Mouse (Mus musculus) midbrain, postnatal 0 days (tissue): ENCODE measurements at regions not wholly inside any gene's neighbourhood (a gene's known extent, or its start where the extent isn't known, plus 50 kb on each side); places are given as distances from the start of the nearest gene placed in this dataset.
A peak's percentile ranks its signal among the peaks of the same experiment; 100 is the strongest.

Experiments
- ATAC-seq: fragments of 200-750 bp; cut with Nextera tagmentation; 2 replicates; pipeline ENCODE4 v1.8.0; 2017; ENCODE audit warnings: moderate number of reproducible peaks, mild to moderate bottlenecking, moderate TSS enrichment, moderate library complexity; ENCODE audit not compliant: low FRiP score
- DNase-seq: peaks from one replicate; pipeline ENCODE4 v3.0.0-alpha.2; 2015; ENCODE audit warnings: low spot score
- H3K27ac ChIP-seq: fragments of 300-500 bp; sonication (generic); 2 replicates; pipeline ENCODE4 v1.5.1; 2014; ENCODE audit warnings: low read depth, mild to moderate bottlenecking, low read length, mixed read lengths
- H3K27me3 ChIP-seq: fragments of 300-500 bp; sonication (generic); 2 replicates; pipeline ENCODE4 v1.6.1; 2014; ENCODE audit warnings: low read length, control low read depth, mixed read lengths; ENCODE audit not compliant: insufficient read depth
- H3K36me3 ChIP-seq: fragments of 300-500 bp; sonication (generic); 2 replicates; pipeline ENCODE4 v1.6.1; 2014; ENCODE audit warnings: low read length, control low read depth, mixed read lengths; ENCODE audit not compliant: insufficient read depth
- H3K4me1 ChIP-seq: fragments of 300-500 bp; sonication (generic); 2 replicates; pipeline ENCODE4 v1.6.1; 2014; ENCODE audit warnings: mild to moderate bottlenecking, control low read depth, antibody characterized with exemption, low read length, mixed read lengths; ENCODE audit not compliant: insufficient read depth
- H3K4me2 ChIP-seq: fragments of 300-500 bp; sonication (generic); 2 replicates; pipeline ENCODE4 v1.6.1; 2014; ENCODE audit warnings: low read depth, mild to moderate bottlenecking, low read length, mixed read lengths; ENCODE audit not compliant: poor library complexity, severe bottlenecking
- H3K4me3 ChIP-seq: fragments of 300-500 bp; sonication (generic); 2 replicates; pipeline ENCODE4 v1.5.1; 2014; ENCODE audit warnings: low read depth, mild to moderate bottlenecking, low read length, moderate library complexity
- H3K9ac ChIP-seq: fragments of 300-500 bp; sonication (generic); replicated peaks from 2 replicates; pipeline ENCODE4 v1.6.1; 2014; ENCODE audit warnings: mild to moderate bottlenecking, low read length, moderate library complexity, mixed read lengths; ENCODE audit not compliant: poor library complexity, severe bottlenecking
- H3K9me3 ChIP-seq: fragments of 300-500 bp; sonication (generic); 2 replicates; pipeline ENCODE4 v1.6.1; 2016; ENCODE audit warnings: low read length, control low read depth
- CTCF ChIP-seq: IDR thresholded peaks from 2 replicates; pipeline ENCODE4 v1.5.1; 2016; ENCODE audit warnings: antibody characterized with exemption, mild to moderate bottlenecking
- WGBS: fragments of 180-500 bp; shearing (Covaris S2); extraction: QIAGEN DNeasy Blood & Tissue Kit; methylation state at CpG from one replicate; pipeline ENCODE4 v1.1.7; 2014; 5-methylcytosine and 5-hydroxymethylcytosine counted together

GRCm38 (mm10) chr3:33911559-33911958 lies 67.4 kb upstream of the Ccdc39 start:
- H3K4me3 ChIP-seq: no peak overlapping the region
- H3K9ac ChIP-seq: no peak overlapping the region
- DNase-seq (no peak), ATAC-seq (no peak)
- H3K36me3 ChIP-seq: no peaks in the 10 kb centered on the region
- no peaks in the 10 kb centered on the region for H3K4me1 ChIP-seq
- no peaks in the 10 kb centered on the region for H3K27me3 ChIP-seq
- H3K4me2 ChIP-seq: no peak overlapping the region
- 86% methylated on average over 9 of the region's 9 CpGs for WGBS
- no peaks in the 10 kb centered on the region for H3K9me3 ChIP-seq
- H3K27ac ChIP-seq: no peak overlapping the region
- TF ChIP-seq CTCF: no peak

GRCm38 (mm10) chr3:33913470-33913869 lies 69.4 kb upstream of the Ccdc39 start:
- Histone ChIP-seq H3K4me3 (no peak overlapping the region), H3K36me3 (no peaks in the 10 kb centered on the region), H3K9ac (no peak overlapping the region), H3K9me3 (no peaks in the 10 kb centered on the region), H3K4me1 (no peaks in the 10 kb centered on the region), H3K4me2 (no peak overlapping the region), H3K27me3 (no peaks in the 10 kb centered on the region), H3K27ac (no peak overlapping the region)
- TF ChIP-seq CTCF: no peak
- no peak for DNase-seq
- WGBS: 90% methylated on average over 5 of the region's 5 CpGs
- no peak for ATAC-seq

- H3K9ac ChIP-seq: no peak overlapping the region
- no peaks in the 10 kb centered on the region for H3K9me3 ChIP-seq
- 68% methylated on average over 9 of the region's 9 CpGs for whole genome bisulfite sequencing
These were observed 70.3 kb upstream of the Ccdc39 start for GRCm38 (mm10) chr3:33914386-33914785.

GRCm38 (mm10) chr3:33915777-33916176 lies 71.7 kb upstream of the Ccdc39 start:
- no peak overlapping the region for H3K9ac ChIP-seq
- no peak overlapping the region for H3K4me2 ChIP-seq
- H3K4me1 ChIP-seq: no peaks in the 10 kb centered on the region
- no peaks in the 10 kb centered on the region for H3K9me3 ChIP-seq
- no peaks in the 10 kb centered on the region for H3K36me3 ChIP-seq
- no peak overlapping the region for H3K27ac ChIP-seq
- H3K4me3 ChIP-seq: no peak overlapping the region
- DNase-seq (no peak), ATAC-seq (no peak)
- H3K27me3 ChIP-seq: no peaks in the 10 kb centered on the region
- peak; percentile 20; the same call in 1 of the 2 replicates for TF ChIP-seq CTCF

More at GRCm38 (mm10) chr3:33914386-33914785, 70.3 kb upstream of the Ccdc39 start:
- no peak for DNase-seq
- H3K4me1 ChIP-seq: no peaks in the 10 kb centered on the region
- ATAC-seq: no peak
- H3K27ac ChIP-seq: no peak overlapping the region
- TF ChIP-seq CTCF: peak; percentile 14
- H3K36me3 ChIP-seq: no peaks in the 10 kb centered on the region
- no peak overlapping the region for H3K4me2 ChIP-seq
- no peak overlapping the region for H3K4me3 ChIP-seq
- no peaks in the 10 kb centered on the region for H3K27me3 ChIP-seq

- no peaks in the 10 kb centered on the region for H3K9me3 ChIP-seq
- H3K4me1 ChIP-seq: no peaks in the 10 kb centered on the region
- H3K4me2 ChIP-seq: no peak overlapping the region
- no peaks in the 10 kb centered on the region for H3K27me3 ChIP-seq
- TF ChIP-seq CTCF: no peak
- DNase-seq (no peak), ATAC-seq (no peak)
- no peak overlapping the region for H3K4me3 ChIP-seq
- no peak overlapping the region for H3K9ac ChIP-seq
- H3K27ac ChIP-seq: no peak overlapping the region
- no peaks in the 10 kb centered on the region for H3K36me3 ChIP-seq
- WGBS: 84% methylated on average over 10 of the region's 10 CpGs
These were observed 72.2 kb upstream of the Ccdc39 start for GRCm38 (mm10) chr3:33916318-33916717.

- H3K27me3 ChIP-seq: no peaks in the 10 kb centered on the region
- ATAC-seq: no peak
- no peaks in the 10 kb centered on the region for H3K4me1 ChIP-seq
- no peak overlapping the region for H3K4me2 ChIP-seq
- no peaks in the 10 kb centered on the region for H3K36me3 ChIP-seq
- DNase-seq: no peak
- H3K27ac ChIP-seq: no peak overlapping the region
- WGBS: 94% methylated on average over 6 of the region's 6 CpGs
- H3K4me3 ChIP-seq: no peak overlapping the region
- no peak overlapping the region for H3K9ac ChIP-seq
- TF ChIP-seq CTCF: no peak
- no peaks in the 10 kb centered on the region for H3K9me3 ChIP-seq
These were observed 72.7 kb upstream of the Ccdc39 start for GRCm38 (mm10) chr3:33916818-33917217.
